In genomic region chr8:71496481-71496880, GRCm38 (mm10) we compare ENCODE assay signal across 7 mouse cellular contexts. TPM values are rescaled to one million over a fixed set of nuclear protein-coding genes. Genes with fewer than 3 reads are reported as not detected.
A peak's percentile ranks its signal among the peaks of the same experiment; 100 is the strongest.
DNase-seq lines count a peak whose midpoint lies in the region; ATAC-seq and TF ChIP-seq lines count a peak whose summit lies in the region.

No protein-coding gene starts in this region.

- H3K9ac ChIP-seq in ES-Bruce4 (ENCODE audit: low read depth, poor library complexity, severe bottlenecking): peak overlapping the region; percentile 15; the same call in 1 of the 2 replicates
- no peak overlapping the region for H3K9ac ChIP-seq in heart, postnatal 0 days (replicated peaks; ENCODE audit: low read depth, low read length)
- no peak overlapping the region for H3K9ac ChIP-seq in limb, embryonic 11.5 days (ENCODE audit: low read length)

- no peaks in the 10 kb centered on the region for H3K27me3 ChIP-seq in ES-Bruce4 (ENCODE audit: control insufficient read depth, insufficient read depth, low read length, poor library complexity, severe bottlenecking)
- H3K27me3 ChIP-seq in heart, postnatal 0 days (ENCODE audit: control insufficient read depth, insufficient read depth, low read length): no peaks in the 10 kb centered on the region
- H3K27me3 ChIP-seq in limb, embryonic 11.5 days (ENCODE audit: control insufficient read depth, insufficient read depth, low read length): no peaks in the 10 kb centered on the region

- H3K9me3 ChIP-seq in ES-Bruce4 (replicated peaks; ENCODE audit: control insufficient read depth, insufficient read depth, low read length, poor library complexity, severe bottlenecking): no peaks in the 10 kb centered on the region
- no peaks in the 10 kb centered on the region for H3K9me3 ChIP-seq in heart, postnatal 0 days (replicated peaks; ENCODE audit: control insufficient read depth, low read length)
- no peaks in the 10 kb centered on the region for H3K9me3 ChIP-seq in limb, embryonic 11.5 days (ENCODE audit: control insufficient read depth, low read length)

- peaks cover 8% of the 10 kb centered on the region for H3K4me1 ChIP-seq in ES-Bruce4 (ENCODE audit: control insufficient read depth, insufficient read depth, low read length)
- peaks cover 44% of the 10 kb centered on the region for H3K4me1 ChIP-seq in heart, postnatal 0 days (ENCODE audit: control insufficient read depth, insufficient read depth)
- peaks cover 35% of the 10 kb centered on the region for H3K4me1 ChIP-seq in limb, embryonic 11.5 days (ENCODE audit: control insufficient read depth, insufficient read depth, low read length)

- 22% methylated on average over 11 of the region's 11 CpGs for WGBS in heart, postnatal 0 days
- WGBS in limb, embryonic 11.5 days: 32% methylated on average over 11 of the region's 11 CpGs

- 0 out of 2 replicates have a peak overlapping the region, but pooled peaks have one; percentile 17 for H3K27ac ChIP-seq in ES-Bruce4 (ENCODE audit: insufficient read depth, low read length)
- peak overlapping the region; percentile 54 for H3K27ac ChIP-seq in heart, postnatal 0 days (ENCODE audit: low read depth)
- no peak overlapping the region for H3K27ac ChIP-seq in limb, embryonic 11.5 days (replicated peaks; ENCODE audit: low read depth, low read length)

- TF ChIP-seq CTCF in ES-Bruce4 (IDR thresholded peaks at IDR 0.05; ENCODE audit: low read depth, low read length): peak; percentile 13
- peak; percentile 31 for TF ChIP-seq CTCF in heart, postnatal 0 days (IDR thresholded peaks at IDR 0.05; ENCODE audit: low read depth)

- H3K4me2 ChIP-seq in heart, postnatal 0 days (ENCODE audit: low read depth, low read length): no peak overlapping the region
- H3K4me2 ChIP-seq in limb, embryonic 11.5 days (ENCODE audit: low read depth, severe bottlenecking): no peak overlapping the region

- peak; percentile 23 for DNase-seq in ZHBTc4 (ENCODE audit: low read depth, low spot score)
- peak; percentile 37 for DNase-seq in embryo, embryonic 11 days
- DNase-seq in heart, postnatal 0 days (ENCODE audit: low spot score): peak; percentile 80
- peak; percentile 49 for DNase-seq in limb, embryonic 11.5 days (ENCODE audit: low spot score)
- peak; percentile 86 for DNase-seq in ovary, postnatal 36 days (ENCODE audit: low spot score)
- no peak for DNase-seq in right cerebral cortex, postnatal 25 days

- H3K36me3 ChIP-seq in ES-Bruce4 (ENCODE audit: control insufficient read depth, insufficient read depth, low read length, poor library complexity, severe bottlenecking): peaks cover 22% of the 10 kb centered on the region
- H3K36me3 ChIP-seq in heart, postnatal 0 days (replicated peaks; ENCODE audit: control insufficient read depth, insufficient read depth, low read length): peaks cover 13% of the 10 kb centered on the region
- H3K36me3 ChIP-seq in limb, embryonic 11.5 days (ENCODE audit: control insufficient read depth, insufficient read depth, low read length): peaks cover 9% of the 10 kb centered on the region

- no peak for TF ChIP-seq POLR2A in ES-Bruce4 (IDR thresholded peaks at IDR 0.05; ENCODE audit: insufficient read depth, low read length)

- ATAC-seq in heart, postnatal 0 days (ENCODE audit: insufficient read depth, low read depth): peak; percentile 62
- no peak for ATAC-seq in limb, embryonic 11.5 days (ENCODE audit: insufficient number of reproducible peaks, low FRiP score, low TSS enrichment, low read depth)

- TF ChIP-seq EP300 in ES-Bruce4 (IDR thresholded peaks at IDR 0.05; ENCODE audit: insufficient read depth, low read depth, low read length): no peak
- 0 out of 2 replicates have a peak, but pooled peaks have one; percentile 76 for TF ChIP-seq EP300 in heart, postnatal 0 days (IDR thresholded peaks at IDR 0.05; ENCODE audit: low read depth)

- no peak overlapping the region for H3K4me3 ChIP-seq in ES-Bruce4 (ENCODE audit: low read depth, low read length)
- no peak overlapping the region for H3K4me3 ChIP-seq in heart, postnatal 0 days (ENCODE audit: low read depth, low read length)
- H3K4me3 ChIP-seq in limb, embryonic 11.5 days (ENCODE audit: low read depth, low read length): no peak overlapping the region

RNA-seq across cellular contexts. Expression of gene Gtpbp3, which starts 8.6 kb away (rescaled TPM):
- polyA plus RNA-seq in ES-Bruce4 (2011; ENCODE audit: insufficient read depth, insufficient read length, low read depth, missing spikeins): 14.8 and 16.3 TPM in 2 replicates
- 21.1 and 36.7 TPM in 2 replicates for total RNA-seq in heart, postnatal 0 days (2014; rRNA removed; ENCODE audit: low replicate concordance)
- polyA plus RNA-seq in heart, postnatal 0 days (2015; fragmentation: Nextera tagmentation; extraction: Ambion mirVana): 10.3 and 11.3 TPM in 2 replicates
- polyA plus RNA-seq in limb, embryonic 11.5 days (2014; fragmentation: Nextera tagmentation; extraction: Ambion mirVana): 8.3 and 8.7 TPM in 2 replicates

RNA-seq across cellular contexts. Expression of gene Ano8, which starts 10.7 kb away (rescaled TPM):
- polyA plus RNA-seq in ES-Bruce4 (2011; ENCODE audit: insufficient read depth, insufficient read length, low read depth, missing spikeins): 7.0 and 7.1 TPM in 2 replicates
- 10.8 and 15.0 TPM in 2 replicates for total RNA-seq in heart, postnatal 0 days (2014; rRNA removed; ENCODE audit: low replicate concordance)
- polyA plus RNA-seq in heart, postnatal 0 days (2015; fragmentation: Nextera tagmentation; extraction: Ambion mirVana): 0.74 and 0.93 TPM in 2 replicates
- polyA plus RNA-seq in limb, embryonic 11.5 days (2014; fragmentation: Nextera tagmentation; extraction: Ambion mirVana): 3.0 and 4.2 TPM in 2 replicates

RNA-seq across cellular contexts. Expression of gene Plvap, which starts 15.1 kb away (rescaled TPM):
- 4.0 and 4.4 TPM in 2 replicates for polyA plus RNA-seq in ES-Bruce4 (2011; ENCODE audit: insufficient read depth, insufficient read length, low read depth, missing spikeins)
- total RNA-seq in heart, postnatal 0 days (2014; rRNA removed; ENCODE audit: low replicate concordance): 51.6 and 95.2 TPM in 2 replicates
- polyA plus RNA-seq in heart, postnatal 0 days (2015; fragmentation: Nextera tagmentation; extraction: Ambion mirVana): 63.4 and 64.8 TPM in 2 replicates
- 57.9 and 58.2 TPM in 2 replicates for polyA plus RNA-seq in limb, embryonic 11.5 days (2014; fragmentation: Nextera tagmentation; extraction: Ambion mirVana)

RNA-seq across cellular contexts. Expression of gene Dda1, which starts 27.5 kb away (rescaled TPM):
- 37.5 and 38.2 TPM in 2 replicates for polyA plus RNA-seq in ES-Bruce4 (2011; ENCODE audit: insufficient read depth, insufficient read length, low read depth, missing spikeins)
- 73.5 and 89.9 TPM in 2 replicates for total RNA-seq in heart, postnatal 0 days (2014; rRNA removed; ENCODE audit: low replicate concordance)
- 62.7 and 66.4 TPM in 2 replicates for polyA plus RNA-seq in heart, postnatal 0 days (2015; fragmentation: Nextera tagmentation; extraction: Ambion mirVana)
- 115 TPM in 2 replicates for polyA plus RNA-seq in limb, embryonic 11.5 days (2014; fragmentation: Nextera tagmentation; extraction: Ambion mirVana)

RNA-seq across cellular contexts. Expression of gene Ccdc194, which starts 29.0 kb away (rescaled TPM):
- polyA plus RNA-seq in ES-Bruce4 (2011; ENCODE audit: insufficient read depth, insufficient read length, low read depth, missing spikeins): 4.3 and 4.9 TPM in 2 replicates
- 1.1 TPM in 1 of 2 replicates, not detected in the other for total RNA-seq in heart, postnatal 0 days (2014; rRNA removed; ENCODE audit: low replicate concordance)
- polyA plus RNA-seq in heart, postnatal 0 days (2015; fragmentation: Nextera tagmentation; extraction: Ambion mirVana): 0.12 and 0.14 TPM in 2 replicates
- polyA plus RNA-seq in limb, embryonic 11.5 days (2014; fragmentation: Nextera tagmentation; extraction: Ambion mirVana): 0.30 and 0.71 TPM in 2 replicates

Comparison
In these comparisons a context has a peak if more than half of its experiments do, and no peak if none do; other contexts are left out.
1. RNA of gene Plvap, which starts 15.1 kb away (polyA plus RNA-seq): 63.4 to 64.8 TPM in heart, postnatal 0 days and 57.9 to 58.2 TPM in limb, embryonic 11.5 days; 4.0 to 4.4 TPM in ES-Bruce4; every median in the first group is over 10 times any median in the second.